Mouse (Mus musculus) small intestine, adult 2 months (tissue): ENCODE measurements around the gene Sag. TPM values are rescaled to one million over a fixed set of nuclear protein-coding genes. Genes with fewer than 3 reads are reported as not detected.

Experiments
- H3K27ac ChIP-seq: fragments of 200-500 bp; 2 replicates; pipeline ENCODE4 v1.5.1; 2012; ENCODE audit warnings: low read depth, low read length, control low read depth, inconsistent platforms; ENCODE audit not compliant: insufficient read depth
- H3K27me3 ChIP-seq: fragments of 200-500 bp; 2 replicates; pipeline ENCODE4 v1.6.1; 2012; ENCODE audit warnings: mild to moderate bottlenecking, moderate library complexity, low read length, inconsistent platforms; ENCODE audit not compliant: control insufficient read depth, insufficient read depth
- H3K36me3 ChIP-seq: fragments of 200-500 bp; 2 replicates; pipeline ENCODE4 v1.6.1; 2012; ENCODE audit warnings: mild to moderate bottlenecking, low read length, control low read depth, inconsistent platforms; ENCODE audit not compliant: control insufficient read depth, insufficient read depth
- H3K4me1 ChIP-seq: fragments of 200-500 bp; 2 replicates; pipeline ENCODE4 v1.6.1; 2012; ENCODE audit warnings: low read length, inconsistent platforms, mixed read lengths; ENCODE audit not compliant: control insufficient read depth, insufficient read depth, insufficient read length
- H3K4me3 ChIP-seq: fragments of 200-500 bp; 2 replicates; pipeline ENCODE4 v1.5.1; 2012; ENCODE audit warnings: low read depth, mild to moderate bottlenecking, control low read depth, inconsistent platforms, low read length, moderate library complexity
- CTCF ChIP-seq: fragments of 200-500 bp; IDR thresholded peaks from 2 replicates; pipeline ENCODE4 v1.5.1; 2012; ENCODE audit warnings: low read depth, mild to moderate bottlenecking, control low read depth, inconsistent platforms, low read length, moderate library complexity, mixed read lengths; ENCODE audit not compliant: insufficient replicate concordance, insufficient read length; ENCODE audit errors: extremely low read depth
- POLR2A ChIP-seq: fragments of 200-500 bp; IDR thresholded peaks from 2 replicates; pipeline ENCODE4 v1.6.1; 2012; ENCODE audit warnings: low read depth, mild to moderate bottlenecking, control low read depth, inconsistent platforms, low read length, moderate library complexity
- WGBS: fragments of 180-500 bp; shearing (Covaris S2); methylation state at CpG from one replicate; pipeline ENCODE4 v1.1.7; 2018; 5-methylcytosine and 5-hydroxymethylcytosine counted together
- polyA plus RNA-seq: library from polyadenylated mRNA; depleted of rRNA; stranded (reverse); fragments of >200 nt; gene quantifications from 2 replicates; pipeline ENCODE4 v1.2.3, GENCODE M21; 2012

The Sag gene
- polyA plus RNA-seq, 1 experiment: 0.16 TPM

DNA sequence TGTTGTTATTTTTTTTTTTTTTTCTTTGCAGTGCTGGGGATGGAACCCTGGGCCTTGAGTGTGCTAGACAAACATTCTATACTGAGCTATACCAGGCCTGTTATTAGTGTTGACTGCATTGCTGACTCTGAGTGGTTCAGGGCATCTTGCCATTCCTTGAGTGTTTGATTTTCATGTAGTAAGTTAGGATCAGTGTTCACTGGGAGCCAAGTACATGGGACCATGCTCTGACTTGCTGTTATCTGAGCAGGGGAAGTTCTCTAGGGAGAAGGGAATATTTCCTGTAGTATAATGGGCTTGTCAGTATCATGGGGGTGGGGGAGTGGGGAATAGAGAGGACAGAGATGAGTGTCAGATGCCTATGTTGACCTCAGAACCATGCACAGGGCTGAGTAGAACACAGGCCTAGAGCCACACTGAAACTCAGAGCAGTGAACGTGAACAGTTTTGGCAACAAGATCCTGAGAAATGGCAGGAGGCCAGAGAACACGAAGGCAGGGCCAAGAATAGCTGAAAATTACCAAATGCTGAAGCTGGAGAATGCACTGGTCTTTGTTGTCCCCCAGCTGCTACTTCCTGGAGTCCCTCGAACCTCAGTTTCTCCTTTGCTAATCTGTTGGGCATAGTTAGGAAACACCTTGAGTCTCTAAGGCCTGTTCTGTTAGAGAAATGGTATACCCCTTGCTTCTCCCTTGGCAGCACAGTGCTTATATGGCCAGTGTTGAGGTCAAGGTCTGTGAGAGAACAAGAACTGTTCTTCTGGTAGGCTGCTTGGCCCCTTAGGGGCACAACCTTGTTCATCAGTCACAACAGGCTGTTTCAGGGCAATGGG lies 76.2 kb downstream of the Sag start:
- Histone ChIP-seq H3K27ac (peak overlapping the region; percentile 19), H3K27me3 (no peaks in the 10 kb centered on the region), H3K4me3 (no peak overlapping the region), H3K4me1 (peaks cover 12% of the 10 kb centered on the region; the same call in 1 of the 2 replicates), H3K36me3 (peaks cover 8% of the 10 kb centered on the region)
- TF ChIP-seq POLR2A: no peak
- no peak for TF ChIP-seq CTCF
- 6% methylated on average over 3 of the region's 3 CpGs for WGBS

DNA sequence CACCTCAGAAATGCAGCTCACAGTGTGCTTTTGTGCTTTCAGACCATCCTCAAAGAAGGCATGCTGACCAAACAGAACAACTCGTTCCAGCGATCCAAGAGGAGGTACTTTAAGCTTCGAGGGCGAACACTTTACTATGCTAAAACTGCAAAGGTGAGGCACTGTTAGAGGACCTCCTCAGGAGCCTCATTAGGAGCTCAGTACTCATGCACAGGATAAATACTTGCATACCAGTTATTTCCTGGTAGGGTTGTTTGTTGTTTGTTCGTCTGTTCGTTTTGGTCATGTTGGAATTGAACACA lies 76.8 kb downstream of the Sag start:
- peaks cover 8% of the 10 kb centered on the region; the same call in 1 of the 2 replicates for H3K4me1 ChIP-seq
- no peaks in the 10 kb centered on the region for H3K27me3 ChIP-seq
- peak overlapping the region; percentile 19 for H3K27ac ChIP-seq
- TF ChIP-seq CTCF (no peak), POLR2A (no peak)
- 77% methylated on average over 6 of the region's 6 CpGs for WGBS
- H3K36me3 ChIP-seq: peaks cover 9% of the 10 kb centered on the region
- no peak overlapping the region for H3K4me3 ChIP-seq

DNA sequence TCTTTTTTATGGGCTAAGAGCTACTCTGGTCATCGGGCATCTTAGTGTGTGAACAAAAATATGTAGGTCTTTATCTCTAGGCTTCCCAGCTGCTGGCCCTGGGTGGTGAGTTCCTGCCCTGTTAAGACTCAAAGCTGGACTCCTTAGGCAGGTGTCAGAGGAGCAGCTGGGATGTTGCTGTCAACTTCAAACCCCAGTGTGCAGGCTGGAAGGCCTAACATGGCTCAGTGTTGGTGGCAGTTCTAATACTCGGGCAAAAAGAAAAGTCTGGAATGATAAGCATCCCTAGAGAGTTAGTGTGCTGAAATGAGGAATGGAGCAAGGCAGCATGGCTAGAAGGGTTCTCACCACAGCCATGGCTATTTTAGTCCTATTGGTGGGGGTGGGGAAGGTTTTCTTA lies 77.4 kb downstream of the Sag start:
- TF ChIP-seq POLR2A (no peak), CTCF (no peak)
- Histone ChIP-seq H3K27ac (0 out of 2 replicates have a peak overlapping the region, but pooled peaks have one; percentile 6), H3K4me1 (peaks cover 7% of the 10 kb centered on the region; the same call in 1 of the 2 replicates), H3K36me3 (peaks cover 11% of the 10 kb centered on the region), H3K27me3 (no peaks in the 10 kb centered on the region), H3K4me3 (no peak overlapping the region)
- WGBS: 55% methylated on average over 2 of the region's 2 CpGs

DNA sequence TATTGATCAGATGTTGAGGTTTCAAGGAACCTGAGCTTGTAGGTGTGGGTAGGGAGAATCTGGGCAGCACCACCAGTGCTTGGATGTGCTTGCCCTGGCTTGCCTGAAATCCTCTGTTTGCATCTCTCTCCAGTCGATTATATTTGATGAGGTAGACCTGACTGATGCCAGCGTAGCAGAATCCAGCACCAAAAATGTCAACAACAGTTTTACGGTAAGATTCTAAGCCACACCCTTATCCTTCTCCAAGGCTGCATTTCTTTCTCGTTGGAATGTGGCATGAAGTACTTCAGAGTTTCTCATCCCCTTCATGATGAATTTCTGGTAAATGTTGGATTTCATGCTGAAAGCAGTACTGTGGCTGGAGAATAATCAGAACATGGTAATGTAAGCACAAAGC lies 78.2 kb downstream of the Sag start:
- Histone ChIP-seq H3K4me3 (no peak overlapping the region), H3K27ac (no peak overlapping the region), H3K36me3 (peaks cover 11% of the 10 kb centered on the region), H3K4me1 (peaks cover 7% of the 10 kb centered on the region; the same call in 1 of the 2 replicates), H3K27me3 (no peaks in the 10 kb centered on the region)
- TF ChIP-seq POLR2A: no peak
- no peak for TF ChIP-seq CTCF
- WGBS: 38% methylated on average over 4 of the region's 4 CpGs

DNA sequence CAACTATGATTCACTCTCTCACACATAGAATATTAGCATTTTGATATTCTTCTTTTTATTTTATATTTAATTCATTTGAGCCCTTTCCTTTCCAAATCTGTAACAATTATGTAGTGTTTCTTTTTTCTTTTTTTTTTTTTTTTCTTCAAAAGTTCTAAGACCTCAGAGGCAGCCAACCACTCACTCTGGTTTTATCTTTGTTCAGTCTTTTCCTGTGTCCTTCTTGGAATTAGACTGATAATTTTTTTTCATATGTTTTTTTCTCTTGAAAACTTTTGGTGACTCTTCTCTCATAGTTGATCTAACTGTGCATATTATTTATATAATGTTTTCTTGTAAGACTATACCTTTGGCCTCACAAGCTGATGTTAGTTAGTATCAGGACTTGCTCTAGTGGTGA lies 79.1 kb downstream of the Sag start:
- Histone ChIP-seq H3K4me1 (peaks cover 7% of the 10 kb centered on the region; the same call in 1 of the 2 replicates), H3K4me3 (no peak overlapping the region), H3K27me3 (no peaks in the 10 kb centered on the region), H3K27ac (no peak overlapping the region), H3K36me3 (peaks cover 11% of the 10 kb centered on the region)
- TF ChIP-seq POLR2A: no peak
- TF ChIP-seq CTCF: no peak

DNA sequence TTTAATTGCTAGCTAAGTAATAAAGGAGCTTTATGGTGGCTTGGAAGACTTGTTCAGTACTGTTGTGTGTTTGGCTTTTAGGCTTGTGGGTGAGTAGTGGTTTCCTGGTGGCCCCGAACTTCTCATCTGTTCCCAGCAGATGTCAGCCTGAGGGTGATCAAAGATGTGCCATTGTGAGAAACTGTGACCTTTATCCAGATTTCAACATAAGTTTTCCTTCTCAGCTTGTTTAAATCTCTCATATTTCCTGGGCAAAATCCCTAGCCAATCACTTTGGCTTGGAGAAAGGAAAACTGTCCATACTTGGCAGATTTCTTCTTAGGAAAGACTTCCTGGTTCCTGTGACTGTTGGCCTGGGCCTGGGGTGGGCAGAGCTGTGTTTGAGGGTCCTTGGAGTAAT lies 87.5 kb downstream of the Sag start:
- Histone ChIP-seq H3K4me3 (no peak overlapping the region), H3K36me3 (no peaks in the 10 kb centered on the region; the same call in 1 of the 2 replicates), H3K4me1 (peaks cover 17% of the 10 kb centered on the region), H3K27ac (peak overlapping the region; percentile 99), H3K27me3 (no peaks in the 10 kb centered on the region)
- 12% methylated on average over 1 of the region's 1 CpGs for WGBS
- TF ChIP-seq POLR2A: no peak
- TF ChIP-seq CTCF: no peak

DNA sequence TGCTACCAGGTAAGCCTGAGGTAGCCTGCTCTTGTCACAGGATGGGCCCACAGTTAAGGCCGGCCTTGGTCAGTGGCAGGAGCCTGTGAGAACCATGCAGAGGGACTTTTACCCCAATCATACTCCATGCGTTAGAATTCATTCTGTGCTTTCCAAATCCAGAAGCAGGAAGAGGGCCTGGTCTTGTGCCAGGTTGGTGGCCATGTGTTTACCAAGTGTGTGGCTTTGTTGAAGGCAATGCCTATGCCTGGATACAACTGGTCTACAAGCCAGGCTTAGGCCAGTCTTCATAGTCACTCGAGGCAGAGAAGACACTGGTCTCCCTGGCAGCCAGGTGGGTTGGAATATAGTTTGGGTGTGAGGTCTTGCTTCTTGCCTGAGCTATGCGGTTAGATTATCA lies 88.2 kb downstream of the Sag start:
- 23% methylated on average over 4 of the region's 4 CpGs for WGBS
- Histone ChIP-seq H3K36me3 (no peaks in the 10 kb centered on the region; the same call in 1 of the 2 replicates), H3K4me3 (no peak overlapping the region), H3K4me1 (peaks cover 23% of the 10 kb centered on the region), H3K27me3 (no peaks in the 10 kb centered on the region), H3K27ac (peak overlapping the region; percentile 99)
- TF ChIP-seq POLR2A: no peak
- no peak for TF ChIP-seq CTCF

DNA sequence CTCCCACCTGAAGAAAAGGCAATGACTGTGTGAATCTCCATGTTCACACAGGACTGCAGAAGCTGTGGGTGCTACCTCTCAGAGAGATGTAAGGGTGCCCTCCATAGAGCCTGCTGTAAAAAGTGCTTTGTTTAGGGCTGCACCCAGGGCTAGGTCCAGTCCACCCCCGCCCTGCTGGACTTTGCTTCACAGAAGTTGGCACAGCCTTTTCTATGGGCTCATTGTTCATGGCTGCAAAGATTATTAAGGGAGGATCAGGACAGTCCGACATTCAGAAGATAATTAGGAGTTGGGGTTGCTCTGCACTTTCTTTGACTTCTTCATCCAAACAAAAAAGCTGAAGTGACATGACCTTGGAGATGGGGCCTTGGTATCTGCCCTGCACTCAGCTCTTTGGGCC lies 89.0 kb downstream of the Sag start:
- H3K27ac ChIP-seq: peak overlapping the region; percentile 90
- H3K27me3 ChIP-seq: no peaks in the 10 kb centered on the region
- peaks cover 26% of the 10 kb centered on the region for H3K4me1 ChIP-seq
- no peaks in the 10 kb centered on the region; the same call in 1 of the 2 replicates for H3K36me3 ChIP-seq
- 30% methylated on average over 2 of the region's 2 CpGs for WGBS
- TF ChIP-seq POLR2A (no peak), CTCF (no peak)
- H3K4me3 ChIP-seq: no peak overlapping the region
